Mouse (Mus musculus): ENCODE measurements around the gene Gm4894.

Gene Gm4894

DNA sequence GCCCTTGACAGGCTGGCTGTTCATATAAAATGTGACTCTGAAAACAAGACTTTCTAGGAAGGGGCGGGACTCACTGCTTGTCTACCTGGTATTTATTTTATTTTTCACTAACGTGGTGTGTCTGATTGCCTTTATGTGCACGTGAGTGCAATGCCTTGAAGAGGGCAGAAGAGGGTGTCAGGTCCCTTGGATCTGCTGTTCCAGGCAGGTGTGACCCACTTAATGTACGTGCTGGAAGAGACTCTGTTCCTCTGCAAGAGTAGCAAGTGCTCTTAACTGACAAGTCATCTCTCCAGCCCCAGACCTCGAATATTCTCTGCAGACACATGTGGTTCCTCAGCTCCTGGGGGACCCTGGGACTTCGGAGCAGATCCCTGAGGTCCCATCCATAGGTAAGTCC, at the start of gene Gm4894:
Gene Gm4894 (plus strand): TSS at position 301 of the 400 bp plus-strand sequence.
- no peak for DNase-seq (ENCODE audit: extremely low read depth, low read depth, low spot score)

- no peak for DNase-seq (ENCODE audit: extremely low read depth, low read depth, low spot score)
Measured at GRCm38 (mm10) chr9:49206331-49206730, 44.0 kb upstream of the Gm4894 start.

DNA sequence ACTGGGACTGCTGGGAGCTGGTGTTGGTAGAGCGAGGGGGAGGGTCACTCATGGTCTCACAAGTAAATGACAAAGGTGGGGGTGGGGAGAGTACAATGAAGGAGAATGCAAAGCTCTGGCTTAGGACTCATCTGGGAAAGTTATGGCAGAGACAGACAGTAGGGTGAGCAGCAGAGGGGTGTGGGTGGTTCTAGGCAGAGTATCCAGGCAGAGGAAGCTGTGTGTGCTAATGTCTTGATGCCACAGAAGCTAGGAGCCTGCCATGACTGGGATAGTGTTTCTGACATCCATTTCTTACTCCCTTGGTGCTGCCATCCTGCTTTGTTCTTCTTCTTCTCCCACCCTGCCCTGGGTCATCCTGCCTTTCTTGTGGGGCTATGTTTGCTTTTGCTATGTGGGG, 38.8 kb upstream of the Gm4894 start:
- DNase-seq (ENCODE audit: extremely low read depth, low read depth, low spot score): no peak

- DNase-seq (ENCODE audit: extremely low read depth, low read depth, low spot score): no peak
Measured at GRCm38 (mm10) chr9:49214734-49215133, 35.6 kb upstream of the Gm4894 start.

GRCm38 (mm10) chr9:49217626-49218607, 32.4 kb upstream of the Gm4894 start:
- no peak for DNase-seq (ENCODE audit: extremely low read depth, low read depth, low spot score)

DNA sequence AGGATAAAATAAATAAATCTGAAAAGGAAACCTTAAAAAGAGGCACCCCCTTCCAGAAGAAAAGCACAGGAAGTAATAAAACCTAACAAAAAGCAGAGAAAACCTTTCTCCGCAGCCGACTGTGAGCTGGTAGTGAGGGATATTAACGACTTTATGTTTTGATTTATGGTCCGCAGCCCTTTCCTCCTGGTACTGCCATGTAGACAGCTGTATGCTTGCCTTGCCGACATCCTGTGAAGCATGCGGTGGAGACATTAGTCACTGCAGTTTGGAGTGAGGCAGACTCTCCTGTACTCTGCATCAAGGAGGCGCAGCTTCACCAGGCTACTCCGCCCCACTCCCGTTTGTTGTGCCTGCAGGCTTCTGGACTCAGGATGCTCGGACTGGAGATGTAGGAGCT, 25.8 kb upstream of the Gm4894 start:
- DNase-seq (ENCODE audit: extremely low read depth, low read depth, low spot score): no peak

DNA sequence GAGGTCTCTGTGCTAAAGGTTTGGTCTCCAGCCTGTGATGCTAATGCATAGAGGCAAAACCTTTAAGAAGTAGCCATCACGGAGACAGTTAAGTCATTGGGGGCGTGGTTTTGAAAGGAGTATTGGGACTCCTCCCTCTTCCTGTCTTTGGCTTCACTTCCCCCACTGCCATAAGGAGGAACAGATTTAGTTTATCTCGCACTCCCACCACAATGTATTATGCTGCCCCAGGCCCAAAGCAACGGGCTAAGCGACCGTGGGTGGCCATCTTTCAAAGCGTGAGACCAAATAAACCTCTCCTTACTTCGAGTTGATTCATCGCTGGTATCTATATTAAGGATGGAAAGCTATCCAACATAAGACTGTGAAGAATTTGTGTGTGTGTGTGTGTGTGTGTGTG, 22.9 kb upstream of the Gm4894 start:
- DNase-seq (ENCODE audit: extremely low read depth, low read depth, low spot score): no peak

DNA sequence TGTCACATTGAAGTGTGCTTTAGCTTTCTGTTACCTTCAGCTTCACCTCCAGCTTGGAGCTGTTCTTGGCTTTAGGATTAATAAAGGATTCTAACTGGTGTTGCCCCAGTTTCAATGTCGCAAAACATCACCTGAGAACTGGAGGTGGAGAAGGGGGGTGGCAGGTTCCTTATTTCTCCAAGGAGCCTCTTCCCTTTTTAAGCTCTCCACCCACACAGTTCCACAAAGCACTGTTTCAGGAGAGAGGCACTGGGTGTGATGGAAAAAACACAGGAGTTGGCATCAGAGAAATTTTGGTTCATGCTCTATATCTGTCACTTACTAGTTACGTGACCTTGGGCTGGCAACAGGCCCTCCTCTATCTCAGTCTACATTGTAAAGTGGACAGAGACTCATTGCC, 21.3 kb upstream of the Gm4894 start:
- no peak for DNase-seq (ENCODE audit: extremely low read depth, low read depth, low spot score)

- DNase-seq (ENCODE audit: extremely low read depth, low read depth, low spot score): no peak
Measured at GRCm38 (mm10) chr9:49246839-49247238, 3.5 kb upstream of the Gm4894 start.

DNA sequence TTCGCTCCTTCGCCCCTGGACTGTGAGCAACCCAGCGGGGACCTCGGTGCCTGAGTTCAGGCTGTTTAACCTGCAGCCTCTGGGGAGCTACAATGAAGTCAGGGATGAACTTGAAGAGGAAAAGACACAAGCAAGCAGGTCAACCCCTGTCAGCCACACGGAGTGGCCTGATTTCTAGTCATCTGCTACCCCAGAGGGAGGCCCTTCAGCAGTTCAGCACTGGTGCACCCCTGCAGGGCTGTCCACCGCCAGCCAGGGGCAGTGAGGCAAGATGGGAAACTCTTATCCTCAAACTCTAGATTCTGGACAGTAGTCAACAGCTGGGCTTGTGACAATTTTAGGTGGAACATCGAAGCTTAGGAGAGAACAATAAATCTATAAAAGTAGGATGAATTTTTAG, 18.6 kb downstream of the Gm4894 start:
- no peak for DNase-seq (ENCODE audit: extremely low read depth, low read depth, low spot score)

GRCm38 (mm10) chr9:49273566-49273965, 23.2 kb downstream of the Gm4894 start:
- peak; percentile 74 for DNase-seq (ENCODE audit: extremely low read depth, low read depth, low spot score)

DNA sequence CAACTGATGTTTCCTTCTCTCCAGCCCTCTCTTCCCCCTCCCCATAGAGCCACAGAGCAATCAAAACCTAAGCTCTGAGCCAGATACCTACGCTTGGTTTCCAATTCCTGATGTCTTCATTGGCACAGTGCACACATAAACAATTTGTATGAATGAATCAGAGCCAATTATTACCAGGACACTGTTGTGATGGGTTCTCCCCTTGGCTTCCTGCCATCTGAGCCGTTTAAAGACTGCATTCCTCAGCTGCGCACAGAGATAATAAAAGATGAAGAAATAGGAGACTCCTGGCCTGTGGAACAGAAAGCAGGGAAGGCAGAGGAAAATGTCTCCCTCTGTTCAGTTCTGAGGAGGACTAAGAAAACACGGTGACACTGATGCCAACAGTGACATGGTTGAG, 25.6 kb downstream of the Gm4894 start:
- peak; percentile 21 for DNase-seq (ENCODE audit: extremely low read depth, low read depth, low spot score)

- no peak for DNase-seq (ENCODE audit: extremely low read depth, low read depth, low spot score)
Measured at GRCm38 (mm10) chr9:49276542-49277334, 26.4 kb downstream of the Gm4894 start.

GRCm38 (mm10) chr9:49295101-49295500, 44.8 kb downstream of the Gm4894 start:
- no peak for DNase-seq (ENCODE audit: extremely low read depth, low read depth, low spot score)

DNA sequence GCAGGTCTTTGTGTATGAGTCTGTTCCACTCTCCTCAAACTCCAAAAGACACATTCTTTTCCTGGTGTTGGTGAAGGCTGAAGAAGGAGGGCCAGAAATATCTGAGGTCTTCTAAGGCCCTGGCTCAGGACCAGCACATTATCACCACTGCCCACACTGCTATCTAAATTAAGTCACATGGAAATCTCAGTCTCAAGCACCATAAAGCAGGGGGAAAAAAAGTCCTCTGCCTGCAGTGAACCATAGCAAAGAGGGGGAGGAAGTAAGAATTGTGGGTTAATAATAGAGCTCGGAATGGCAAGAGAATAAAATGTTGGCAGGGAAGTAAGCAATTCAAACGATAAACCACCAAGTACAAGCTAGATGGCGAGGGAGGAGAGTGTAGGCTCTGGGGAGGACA, 57.2 kb downstream of the Gm4894 start:
- DNase-seq (ENCODE audit: extremely low read depth, low read depth, low spot score): no peak

- DNase-seq (ENCODE audit: extremely low read depth, low read depth, low spot score): no peak
Measured at GRCm38 (mm10) chr9:49310821-49311220, 60.5 kb downstream of the Gm4894 start.

DNA sequence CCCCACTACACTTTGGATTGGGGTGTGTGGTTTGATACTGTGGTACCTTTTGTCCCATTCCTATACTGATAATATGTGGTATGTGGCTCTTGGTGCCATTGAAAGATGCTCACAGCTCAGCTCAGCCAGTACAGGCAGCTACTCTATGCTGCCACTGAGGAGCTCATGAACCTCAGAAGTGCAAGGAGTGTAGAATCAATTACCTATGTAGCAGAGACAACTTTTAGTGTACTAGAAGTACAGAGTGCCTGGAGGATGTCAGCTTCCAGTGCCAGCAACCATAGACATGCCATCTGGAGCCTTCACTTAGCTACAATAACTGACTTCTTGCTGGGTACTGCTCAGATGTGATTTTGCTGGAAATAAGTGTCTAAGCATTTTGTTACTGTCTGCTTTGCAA, 68.3 kb downstream of the Gm4894 start:
- no peak for DNase-seq (ENCODE audit: extremely low read depth, low read depth, low spot score)
